Mouse (Mus musculus): ENCODE results near the gene Gak.

The Gak gene

DNA sequence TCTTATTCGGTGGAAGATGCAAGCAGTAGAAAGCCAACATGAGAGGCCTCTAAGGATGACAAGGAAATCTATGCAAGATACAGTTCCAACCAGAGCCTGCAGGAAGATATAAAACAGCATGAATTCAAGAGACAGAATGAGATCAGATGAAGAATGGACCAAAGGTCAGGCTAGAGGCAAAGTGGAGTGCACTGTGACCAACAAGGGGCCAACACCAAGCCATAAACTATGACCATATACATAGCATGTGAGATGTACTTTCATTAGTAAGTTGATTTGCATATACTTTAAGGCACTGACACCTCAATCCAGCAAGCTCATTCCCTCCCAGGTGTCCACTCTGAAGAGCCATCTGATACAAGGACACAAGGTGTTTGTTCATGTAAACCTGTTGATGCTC is 19.1 kb downstream of the Gak start:
- intact Hi-C loops (cut with DNase I): no loop called here

DNA sequence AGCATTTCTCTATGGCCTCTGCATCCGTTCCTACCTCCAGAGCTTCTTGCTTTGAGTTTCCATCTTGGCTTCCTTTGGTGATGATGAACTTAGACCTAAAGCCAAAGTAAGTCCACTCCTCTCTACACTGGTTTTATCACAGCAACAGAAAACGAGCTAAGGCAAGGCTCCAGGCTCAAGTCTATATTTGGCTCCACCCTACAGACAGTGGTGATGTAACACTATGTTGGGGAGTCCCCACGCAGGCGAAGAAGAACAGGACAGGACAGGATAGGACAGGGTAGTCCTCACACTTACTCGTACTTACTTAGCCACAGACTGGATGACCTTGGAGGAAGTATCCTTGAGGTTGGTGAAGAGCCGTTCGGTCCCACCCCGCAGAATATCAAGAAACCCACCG is 27.0 kb downstream of the Gak start:
- intact Hi-C loops (cut with DNase I): no loop called here

DNA sequence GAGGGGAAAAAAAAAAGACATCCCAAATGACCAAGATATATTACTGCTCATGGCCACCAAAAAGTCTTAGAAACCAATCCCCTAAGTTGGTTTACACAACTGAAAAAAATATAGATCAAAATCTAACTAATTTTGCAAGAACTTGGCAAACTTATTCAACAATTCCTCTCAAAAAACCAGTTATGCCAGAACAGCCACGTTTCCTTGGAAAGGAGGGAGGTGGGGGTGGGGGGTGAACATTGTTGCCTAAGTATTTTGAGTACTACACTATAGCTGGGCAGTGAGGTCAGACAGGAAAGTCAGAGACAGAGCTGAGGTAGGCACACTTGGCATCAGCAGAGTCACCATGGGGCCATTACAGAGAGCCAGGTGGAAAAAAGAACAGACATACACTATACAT is 29.6 kb downstream of the Gak start:
- intact Hi-C loops (cut with DNase I): no loop called here

DNA sequence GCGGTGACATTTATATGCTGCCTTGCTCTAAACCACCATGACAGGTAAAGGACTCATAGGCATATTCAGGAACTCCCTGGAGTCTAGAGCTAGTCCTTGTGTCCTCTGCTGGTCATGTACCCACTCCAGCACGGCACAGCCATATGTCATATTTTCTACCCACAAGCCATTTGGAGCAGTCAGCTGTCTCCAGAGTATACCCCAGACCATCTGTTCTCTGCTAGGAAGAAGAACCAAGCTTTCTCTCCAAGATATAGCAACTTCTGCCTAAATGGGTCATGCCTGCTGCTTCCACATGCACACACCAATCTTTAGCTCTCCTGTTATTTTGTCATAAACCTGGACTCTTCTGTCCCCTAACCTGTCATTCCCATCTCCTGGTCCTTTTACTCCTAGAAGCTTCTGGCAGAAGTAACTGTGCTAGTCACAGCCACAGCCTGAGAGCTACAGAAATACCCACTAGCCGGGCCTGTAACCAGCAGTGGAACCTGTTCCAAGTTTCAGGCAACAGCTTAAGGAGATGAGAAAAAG is 48.1 kb downstream of the Gak start:
- intact Hi-C loops (cut with DNase I): loop anchor here (10.0 kb wide), 1 partner anchor 97 kb away; no protein-coding TSS in a partner anchor

DNA sequence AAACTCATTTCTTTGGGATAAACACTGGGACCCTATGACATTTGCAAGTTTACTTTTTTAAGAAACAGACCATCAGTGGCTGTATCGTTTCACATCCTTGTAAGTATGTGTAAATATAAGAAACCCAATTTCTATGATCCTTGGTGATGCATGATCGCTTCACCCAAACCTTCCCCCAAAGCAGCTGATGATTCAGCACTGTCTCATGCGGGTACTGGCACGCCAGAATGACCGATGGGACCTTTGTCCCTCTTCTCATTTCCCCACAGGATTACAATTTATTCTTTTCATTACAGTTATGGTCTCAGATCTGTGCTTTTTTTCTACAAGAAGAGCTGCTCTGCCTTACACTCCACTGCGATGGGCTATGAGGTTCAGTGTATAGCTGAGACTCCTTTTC is 56.5 kb downstream of the Gak start:
- intact Hi-C loops (cut with DNase I): no loop called here

DNA sequence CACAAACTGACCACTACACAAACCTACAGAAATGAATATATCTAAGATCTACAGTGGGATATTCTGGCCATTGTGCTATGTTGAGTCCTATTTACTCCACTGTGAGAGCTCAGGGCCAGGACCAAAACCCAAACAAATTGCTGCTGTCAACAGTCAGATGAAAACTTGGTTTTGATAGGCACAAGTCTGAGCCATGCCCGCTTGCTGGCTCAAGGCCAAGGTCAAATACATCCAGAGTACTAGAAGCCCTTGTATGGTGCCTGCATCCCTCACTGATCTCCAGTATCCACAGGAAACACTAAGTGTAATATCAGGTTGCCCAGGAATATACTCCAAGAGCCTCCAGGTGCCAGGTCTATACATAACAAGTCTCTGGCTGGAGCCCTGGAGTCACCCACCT is 58.6 kb downstream of the Gak start:
- intact Hi-C loops (cut with DNase I): no loop called here

DNA sequence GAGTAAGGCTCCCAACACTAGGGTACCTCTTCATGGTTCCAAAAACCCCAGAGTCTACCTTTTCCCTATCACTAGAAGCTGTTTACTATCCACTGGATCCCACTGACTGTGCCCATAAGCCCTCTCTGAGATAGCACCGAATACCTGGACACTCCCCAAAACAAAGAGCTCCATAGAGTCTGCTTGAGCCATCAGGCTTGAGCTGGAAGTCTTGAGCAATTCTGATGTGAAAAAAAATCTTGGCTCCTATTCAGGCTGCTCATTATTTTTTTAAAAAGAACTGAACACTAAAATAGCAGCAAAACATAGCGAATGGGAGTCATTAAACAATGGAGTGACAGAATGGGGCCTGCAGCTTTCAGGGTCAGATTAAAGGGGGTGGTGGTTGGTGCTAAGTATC is 62.5 kb downstream of the Gak start:
- intact Hi-C loops (cut with DNase I): no loop called here

DNA sequence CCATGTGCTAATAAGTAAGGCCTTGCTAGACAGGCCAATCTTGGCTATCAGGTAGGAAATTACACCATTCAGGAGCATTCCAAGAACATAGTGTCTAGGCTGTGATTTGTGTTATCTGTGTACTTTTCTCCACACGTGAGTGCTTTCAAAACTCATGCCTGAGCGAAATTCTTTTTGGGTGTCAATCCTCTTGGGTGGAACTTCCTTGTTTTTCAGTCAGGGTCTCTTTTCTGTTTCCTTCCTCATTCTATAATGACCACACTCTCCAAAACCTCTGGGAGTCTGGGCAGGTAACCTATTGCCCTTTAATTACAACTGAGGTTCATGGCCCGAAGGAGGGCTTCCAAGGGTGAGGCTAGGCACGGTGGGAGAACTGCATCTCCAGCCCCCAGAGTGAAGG is 63.0 kb downstream of the Gak start:
- intact Hi-C loops (cut with DNase I): no loop called here

DNA sequence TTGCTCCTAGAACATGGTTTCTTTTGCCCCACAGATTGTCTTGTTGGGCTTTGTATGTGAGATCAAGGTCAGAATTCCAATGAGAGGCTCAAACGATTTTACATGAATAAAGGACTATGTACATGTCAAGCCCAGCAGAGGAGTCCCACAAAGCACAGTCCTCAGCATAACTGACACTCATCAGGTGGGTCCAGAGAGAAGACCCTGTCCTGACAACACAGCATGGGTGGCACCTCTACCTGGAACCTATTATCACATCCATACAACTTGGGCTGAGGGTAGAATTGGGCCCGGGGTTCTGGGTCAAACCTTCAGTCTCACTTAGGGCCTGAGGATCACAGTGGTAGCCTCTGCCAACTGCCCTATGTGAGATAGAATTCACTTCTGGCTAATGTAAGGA is 64.2 kb downstream of the Gak start:
- intact Hi-C loops (cut with DNase I): no loop called here

DNA sequence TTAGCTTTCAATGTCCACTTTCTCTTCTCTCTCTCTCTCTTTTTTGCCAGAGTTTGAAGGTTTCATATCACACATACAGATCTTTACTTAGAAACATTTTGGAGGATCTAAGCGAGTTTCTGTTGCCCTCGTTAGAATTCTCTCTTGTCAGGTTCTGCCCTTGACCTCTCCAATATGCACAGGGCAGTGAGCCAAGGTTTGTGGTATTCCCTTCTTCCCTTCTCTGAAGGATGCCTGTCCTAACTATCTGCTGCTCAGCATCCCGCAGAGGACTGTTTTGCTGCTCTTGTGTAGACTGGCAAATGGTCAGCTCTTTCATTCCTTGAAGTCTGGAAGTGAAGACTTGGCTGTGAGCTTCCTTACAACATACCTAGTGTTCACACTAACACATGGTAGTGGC is 65.2 kb downstream of the Gak start:
- intact Hi-C loops (cut with DNase I): no loop called here

DNA sequence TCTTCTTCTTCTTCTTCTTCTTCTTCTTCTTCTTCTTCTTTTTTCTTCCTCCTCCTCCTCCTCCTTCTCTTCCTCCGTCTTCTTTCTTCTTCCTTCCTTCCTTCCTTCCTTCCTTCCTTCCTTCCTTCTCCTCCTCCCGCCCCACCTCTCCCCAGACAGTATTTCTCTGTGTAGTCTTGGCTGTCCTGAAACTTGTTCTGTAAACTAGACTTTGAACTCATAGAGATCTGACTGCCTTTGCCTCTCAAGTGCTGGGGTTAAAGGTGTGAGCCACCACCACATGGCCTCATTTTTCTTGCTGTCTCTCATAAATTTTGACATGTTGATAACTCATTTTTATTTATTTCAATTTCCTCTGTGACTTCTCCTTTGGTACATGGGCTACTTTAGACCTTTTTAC is 67.1 kb downstream of the Gak start:
- intact Hi-C loops (cut with DNase I): no loop called here

DNA sequence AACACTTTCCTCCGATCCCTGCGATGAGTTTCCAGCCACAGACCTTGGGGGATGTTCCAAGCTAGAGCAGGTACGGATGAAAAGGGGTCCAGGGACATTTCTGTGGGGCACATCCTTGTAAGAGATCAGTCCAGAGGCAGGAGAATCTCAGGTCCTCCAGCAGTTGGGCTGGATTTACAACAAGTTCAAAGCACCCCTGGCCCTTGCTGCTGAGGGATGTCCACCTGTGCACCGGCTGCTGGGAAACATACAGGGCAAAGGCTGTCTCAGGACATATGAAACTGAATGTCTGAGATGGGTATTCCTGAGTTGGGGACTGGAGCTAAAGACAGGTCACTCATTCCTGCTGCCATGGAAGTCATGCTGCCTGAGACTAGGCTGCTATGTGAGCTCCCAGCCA is 72.6 kb downstream of the Gak start:
- intact Hi-C loops (cut with DNase I): no loop called here

DNA sequence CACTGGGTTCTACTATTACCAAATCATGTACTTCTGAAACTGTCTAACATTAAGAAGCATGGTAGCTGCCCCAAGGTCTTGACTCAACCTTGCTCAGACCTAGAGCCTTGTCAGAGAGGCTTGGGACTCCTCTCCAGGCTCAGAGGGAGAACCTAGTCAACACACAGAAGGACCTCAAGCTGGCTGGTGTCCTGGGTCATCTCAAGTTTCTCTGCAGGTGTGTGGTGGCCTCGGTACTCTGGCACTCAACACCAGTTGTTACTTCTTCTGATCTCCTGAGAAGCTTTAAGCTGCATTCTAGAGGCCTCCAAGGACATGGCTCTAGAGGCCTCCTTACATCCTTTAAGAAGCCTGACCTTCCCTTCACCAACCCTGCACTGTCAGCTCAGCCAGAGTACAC is 75.5 kb downstream of the Gak start:
- intact Hi-C loops (cut with DNase I): no loop called here

DNA sequence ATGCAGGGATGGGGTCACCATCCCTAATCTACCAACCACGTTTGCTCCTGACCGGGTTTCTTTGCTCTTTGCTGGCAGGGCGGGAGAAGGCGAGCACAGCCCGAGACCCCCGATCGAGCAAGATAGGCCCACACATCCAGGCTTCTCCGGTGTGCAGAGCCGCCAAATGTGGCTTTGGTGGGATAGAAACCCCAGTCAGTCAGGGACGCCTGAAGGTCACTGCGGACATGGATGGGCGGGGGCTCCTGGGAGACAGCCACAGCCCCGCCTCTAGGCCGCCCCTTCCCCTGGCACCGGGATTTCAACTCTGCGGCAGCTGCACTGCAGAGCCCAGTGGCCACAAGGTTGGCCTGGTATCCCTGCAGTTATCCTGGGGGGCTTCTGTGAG is 79.4 kb downstream of the Gak start:
- intact Hi-C loops (cut with DNase I): no loop called here

DNA sequence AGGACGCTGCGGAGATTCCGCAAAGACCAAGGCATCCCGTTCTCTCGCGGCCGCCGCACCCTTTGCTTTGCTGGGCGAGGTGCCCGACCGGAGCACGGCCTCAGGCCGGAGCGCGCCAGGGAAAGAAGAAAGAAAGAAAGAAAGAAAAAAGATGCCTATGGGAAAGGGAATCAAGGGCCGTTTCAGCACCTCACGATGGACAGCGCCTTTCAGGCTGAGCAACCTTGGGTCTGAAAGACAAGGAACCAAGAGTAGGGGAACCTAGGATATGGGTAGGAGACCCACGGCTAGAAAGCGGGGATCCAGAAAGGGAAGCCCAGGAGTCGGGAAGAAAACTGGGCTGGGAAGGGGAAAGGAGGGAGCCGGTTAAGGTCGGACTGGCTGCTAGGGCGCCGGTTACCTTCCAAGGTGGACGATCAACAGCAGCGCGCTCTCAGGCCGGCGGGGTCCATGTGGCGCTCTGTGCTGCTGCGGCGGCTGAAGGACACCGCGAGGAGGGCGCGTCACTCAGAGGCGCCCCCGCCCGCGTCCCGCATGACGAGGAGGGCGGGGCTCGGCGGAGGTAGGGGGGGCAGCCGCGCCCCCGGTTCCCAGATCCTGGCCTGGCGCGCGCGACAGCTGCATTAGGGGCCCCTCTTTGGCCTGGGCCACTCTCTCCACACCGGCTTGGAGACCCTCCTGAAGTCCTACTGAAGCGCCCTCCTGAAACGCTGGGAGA is 79.9 kb downstream of the Gak start, which contains the start of gene Cplx1:
Gene Cplx1 (minus strand): TSS at position 536 of the 718 bp plus-strand sequence.
- intact Hi-C loops (cut with DNase I): no loop called here

DNA sequence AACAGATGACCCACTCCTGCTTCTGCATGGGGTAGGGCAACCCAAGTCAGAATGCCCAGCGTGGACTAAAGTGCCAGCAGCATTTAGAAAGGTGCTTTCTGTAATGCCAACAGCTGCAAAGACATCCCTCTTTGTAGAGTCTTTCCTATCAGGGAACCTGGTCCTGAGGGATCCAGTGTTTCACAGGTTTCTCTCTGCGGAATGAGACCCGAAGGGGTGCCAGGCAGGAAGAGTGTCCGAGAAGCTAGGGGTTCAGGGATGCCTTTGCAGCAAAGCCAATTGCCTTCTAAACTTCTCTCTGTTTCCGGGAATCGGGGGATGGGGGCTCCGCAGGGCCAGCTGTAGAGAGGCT is 80.4 kb downstream of the Gak start:
- intact Hi-C loops (cut with DNase I): no loop called here

DNA sequence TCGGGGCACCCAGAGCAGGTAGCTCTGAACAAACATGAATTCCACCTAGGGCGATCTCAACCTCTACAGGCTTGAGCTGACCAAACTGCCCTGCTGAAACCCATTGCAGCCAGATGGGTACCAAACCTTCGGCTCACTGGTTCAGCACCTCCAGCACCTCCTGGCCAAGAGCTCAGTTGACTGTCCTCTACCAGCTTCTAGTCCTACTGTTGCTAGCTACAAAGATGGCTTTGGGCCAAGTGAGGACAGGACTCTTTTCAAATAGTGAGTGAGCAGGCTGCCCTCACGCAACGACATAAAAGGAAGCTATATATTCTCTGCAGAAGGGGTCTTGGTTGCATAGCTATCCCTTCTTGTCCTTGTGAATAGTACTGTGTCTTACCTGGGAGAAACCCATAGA is 81.9 kb downstream of the Gak start:
- intact Hi-C loops (cut with DNase I): no loop called here

DNA sequence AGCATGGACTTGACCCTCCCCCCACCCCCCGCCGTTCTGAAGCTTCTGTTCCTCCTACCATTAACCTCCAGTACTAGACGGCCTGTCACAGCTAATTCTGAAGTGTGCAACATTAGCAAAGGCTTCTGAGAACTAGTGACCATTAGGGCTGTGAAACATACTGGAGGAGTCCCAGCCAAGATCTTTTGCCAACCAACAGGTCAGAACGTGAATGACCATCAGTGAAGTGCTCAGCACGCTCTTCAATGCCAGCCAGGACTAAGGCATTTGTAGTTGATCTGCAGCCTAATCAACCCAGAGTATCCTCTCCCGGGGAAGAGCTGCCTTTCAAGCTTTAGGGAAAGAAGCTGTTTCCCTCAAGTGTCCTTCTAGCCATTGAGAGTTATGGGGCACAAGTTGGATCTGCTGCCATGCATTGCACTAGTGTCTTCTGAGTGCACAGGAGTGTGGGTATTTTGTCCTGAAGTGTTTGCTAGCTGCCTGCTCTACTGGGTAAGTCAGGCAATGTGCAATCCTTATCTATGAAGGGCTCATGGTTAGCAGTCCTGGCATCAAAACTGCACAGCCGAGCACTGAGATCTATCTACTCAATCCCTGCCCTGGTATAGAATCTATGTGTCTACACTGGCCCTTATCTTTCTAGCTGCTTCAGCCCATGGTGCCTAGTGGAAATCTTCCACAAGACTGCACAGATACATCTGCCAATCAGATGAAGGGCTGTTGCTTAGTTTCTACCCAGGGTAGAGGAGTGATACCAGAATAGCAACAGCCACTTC is 85.9 kb downstream of the Gak start:
- intact Hi-C loops (cut with DNase I): no loop called here

DNA sequence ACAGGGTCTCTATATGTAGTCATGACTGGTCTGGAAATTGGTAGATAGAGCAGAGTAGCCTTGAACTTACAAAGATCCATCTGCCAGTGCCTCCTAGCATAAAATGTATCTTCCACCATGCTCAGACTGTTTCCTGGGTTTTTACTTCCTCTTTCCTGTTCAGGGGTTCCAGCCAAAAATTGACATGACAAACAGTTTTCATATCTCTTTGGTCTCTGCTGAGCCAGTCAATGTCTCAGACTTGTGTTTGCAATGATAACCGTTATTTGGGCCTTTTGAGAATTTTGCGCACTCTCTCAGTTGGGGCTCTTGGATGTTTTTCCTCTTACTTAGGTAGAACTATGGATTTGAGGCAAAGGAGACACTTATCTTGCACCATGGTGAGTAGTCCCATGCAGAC is 95.4 kb downstream of the Gak start:
- intact Hi-C loops (cut with DNase I): no loop called here

DNA sequence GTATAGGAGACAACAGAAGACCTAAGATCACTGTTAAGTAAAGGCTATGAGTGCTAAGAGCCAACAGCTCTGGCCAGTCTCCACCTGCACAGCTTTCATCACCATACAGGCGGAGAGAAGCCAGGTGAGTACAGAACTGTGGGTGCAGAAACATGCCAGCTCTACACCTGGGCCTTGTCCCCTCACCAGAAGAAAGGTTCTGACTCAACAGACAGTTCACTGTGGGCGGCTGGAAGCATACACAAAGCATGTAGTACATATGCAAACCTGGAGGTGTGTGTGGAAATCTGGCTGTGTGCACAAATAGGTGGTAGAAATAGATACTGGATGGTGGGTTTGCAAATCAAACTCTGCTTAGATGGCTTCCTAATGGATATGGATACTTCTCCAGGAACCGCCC is 107.0 kb downstream of the Gak start:
- intact Hi-C loops (cut with DNase I): loop anchor here (10.0 kb wide), 1 partner anchor 232 kb away; no protein-coding TSS in a partner anchor

DNA sequence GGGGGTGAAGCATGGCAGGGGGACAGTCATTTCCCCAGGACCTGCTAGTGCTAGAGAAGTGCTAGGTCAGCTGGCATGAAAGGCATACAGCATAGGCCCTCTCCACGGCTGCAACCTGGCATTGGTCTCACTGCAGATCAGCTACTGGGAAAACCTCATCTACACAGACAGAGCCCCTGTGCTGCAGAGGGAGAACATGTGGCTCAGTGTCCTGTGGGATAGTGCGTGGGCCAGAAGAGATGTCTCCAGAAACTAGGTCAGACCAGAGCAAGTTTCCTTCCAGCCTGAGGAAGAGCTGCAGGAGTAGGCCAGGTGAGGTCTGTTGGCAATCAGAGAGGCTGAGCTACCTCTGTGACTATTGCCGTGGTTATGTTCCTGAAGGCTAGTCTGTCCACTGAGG is 107.7 kb downstream of the Gak start:
- intact Hi-C loops (cut with DNase I): loop anchor here (10.0 kb wide), 1 partner anchor 233 kb away; no protein-coding TSS in a partner anchor

DNA sequence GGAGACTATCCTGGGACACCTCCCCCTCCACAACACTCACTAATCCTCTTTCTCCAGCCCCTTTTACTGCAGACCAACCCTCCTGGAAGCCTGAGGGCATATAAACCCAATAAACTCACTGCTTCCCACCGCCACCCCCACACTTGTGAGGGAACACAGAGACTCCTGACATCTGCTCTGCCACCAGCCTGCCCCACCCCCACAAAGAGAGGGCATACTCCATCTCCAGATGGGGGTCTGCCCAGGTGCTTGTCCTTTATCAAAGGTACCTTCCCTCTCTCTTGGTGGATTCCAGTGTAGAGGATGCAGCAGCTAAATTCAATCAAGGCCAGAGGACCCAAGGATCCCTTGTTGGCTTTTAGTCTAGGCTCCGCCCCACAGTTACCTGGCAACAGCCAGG is 108.5 kb downstream of the Gak start:
- intact Hi-C loops (cut with DNase I): loop anchor here (10.0 kb wide), 1 partner anchor 234 kb away; no protein-coding TSS in a partner anchor

DNA sequence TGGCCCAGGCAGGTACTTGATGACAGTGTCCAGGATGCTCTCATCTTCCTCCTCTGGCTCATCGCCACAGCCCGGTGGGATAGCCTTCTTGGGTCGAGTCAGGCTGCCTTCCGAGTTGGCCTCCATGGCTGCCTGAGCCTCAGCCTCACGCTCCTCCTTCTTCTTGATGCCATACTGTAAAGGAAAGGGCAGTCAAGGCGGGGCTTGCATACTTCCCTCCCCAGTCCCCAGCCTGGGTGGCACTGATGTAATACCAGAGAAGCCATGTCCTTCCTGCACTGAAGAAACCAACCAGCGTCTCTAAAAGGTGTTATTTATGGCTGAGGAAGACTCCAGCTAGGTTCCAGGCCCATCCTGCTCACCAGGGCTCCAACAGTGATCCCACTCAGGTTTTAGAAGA is 109.4 kb downstream of the Gak start:
- intact Hi-C loops (cut with DNase I): loop anchor here (10.0 kb wide), 1 partner anchor 235 kb away; no protein-coding TSS in a partner anchor
